Mouse (Mus musculus): ENCODE measurements at regions not wholly inside any gene's neighbourhood (a gene's known extent, or its start where the extent isn't known, plus 50 kb on each side); places are given as distances from the start of the nearest gene placed in this dataset.

DNA sequence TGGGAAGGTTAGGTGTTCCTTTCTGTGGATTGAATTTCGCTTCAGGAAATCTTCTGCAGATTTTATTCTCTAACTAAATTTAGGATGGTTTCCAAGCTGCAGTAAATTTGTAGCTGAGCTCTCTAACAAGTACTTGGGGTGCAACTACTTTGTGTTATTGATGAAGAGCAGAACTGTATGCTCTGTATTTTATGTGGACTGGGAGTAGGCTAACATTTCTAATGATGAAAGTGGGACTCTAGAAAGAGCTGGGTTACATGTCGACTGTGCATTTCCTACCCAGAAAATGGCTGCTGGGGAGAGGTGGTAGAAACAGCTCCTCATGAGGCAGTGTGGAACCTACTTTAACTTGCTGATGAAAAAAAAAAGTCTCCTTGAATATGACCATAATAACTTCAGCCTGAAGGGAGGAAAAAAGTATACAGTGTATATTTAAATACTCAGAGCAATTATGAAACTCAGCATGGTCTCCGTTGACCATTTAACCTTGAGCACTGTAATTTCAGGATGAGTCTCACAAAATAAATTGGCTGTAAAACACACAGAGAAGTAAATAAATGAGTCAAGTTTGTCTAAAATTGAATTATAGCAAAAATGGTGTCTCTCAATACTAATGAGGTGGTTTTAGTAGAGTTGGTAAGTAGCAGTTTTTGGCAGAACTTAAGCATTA, 852.6 kb downstream of the Stpg2 start:
- no peak for DNase-seq (ENCODE audit: low spot score)

- no peak for DNase-seq (ENCODE audit: low spot score)
These were observed 853.6 kb downstream of the Stpg2 start for GRCm38 (mm10) chr3:140059102-140059501.

- DNase-seq (ENCODE audit: low spot score) = no peak
These were observed 854.1 kb downstream of the Stpg2 start for GRCm38 (mm10) chr3:140059522-140060110.

DNA sequence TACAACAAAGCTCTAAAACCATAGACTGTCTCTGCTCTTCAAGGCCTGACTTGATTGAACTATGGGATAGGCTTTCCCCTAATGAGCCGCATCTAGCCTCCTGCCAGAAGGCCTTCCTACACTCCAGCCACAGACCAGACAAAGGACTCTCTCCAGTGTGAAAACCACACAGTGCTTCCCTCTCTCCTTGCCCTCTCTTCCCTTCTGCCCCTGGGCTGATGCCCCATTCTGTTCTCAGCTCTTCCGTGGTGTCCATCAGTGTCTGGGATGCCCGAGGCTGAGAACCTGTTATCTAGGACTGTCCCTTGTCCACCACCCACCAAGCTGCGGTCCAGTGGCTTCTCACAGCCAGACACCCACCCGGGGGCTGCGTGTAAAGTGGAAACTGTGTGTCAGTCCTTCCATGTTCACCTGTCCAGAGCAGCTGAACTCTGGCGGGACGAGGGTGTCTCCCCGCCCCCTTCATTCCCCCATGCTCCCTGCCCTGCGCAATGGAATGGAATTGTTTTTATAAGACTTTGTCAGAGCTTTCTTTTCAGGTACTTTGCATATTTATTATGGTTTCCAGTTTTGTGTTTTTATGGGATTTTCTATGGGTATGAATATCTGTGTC, 856.4 kb downstream of the Stpg2 start:
- DNase-seq (ENCODE audit: low spot score) = no peak

DNA sequence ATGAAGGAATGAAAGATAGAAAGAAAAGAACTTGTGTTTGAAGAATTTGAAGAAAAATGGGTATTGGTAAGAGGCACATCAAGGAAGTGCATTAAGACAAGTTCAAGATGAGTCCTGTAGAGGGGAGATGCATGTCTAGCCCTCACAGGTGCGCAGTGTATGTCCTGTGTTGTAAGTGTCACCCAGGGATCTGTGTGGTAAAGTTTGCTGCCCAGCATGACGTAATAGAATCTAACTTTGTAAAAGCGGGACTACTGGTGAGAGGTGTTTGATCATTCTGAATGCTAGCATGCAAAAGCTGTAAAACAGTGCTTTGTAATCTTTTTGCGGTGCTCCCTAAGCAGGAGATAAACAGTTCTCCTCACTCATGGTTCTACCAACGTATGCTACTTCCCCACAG, 857.4 kb downstream of the Stpg2 start:
- DNase-seq (ENCODE audit: low spot score) = no peak

DNA sequence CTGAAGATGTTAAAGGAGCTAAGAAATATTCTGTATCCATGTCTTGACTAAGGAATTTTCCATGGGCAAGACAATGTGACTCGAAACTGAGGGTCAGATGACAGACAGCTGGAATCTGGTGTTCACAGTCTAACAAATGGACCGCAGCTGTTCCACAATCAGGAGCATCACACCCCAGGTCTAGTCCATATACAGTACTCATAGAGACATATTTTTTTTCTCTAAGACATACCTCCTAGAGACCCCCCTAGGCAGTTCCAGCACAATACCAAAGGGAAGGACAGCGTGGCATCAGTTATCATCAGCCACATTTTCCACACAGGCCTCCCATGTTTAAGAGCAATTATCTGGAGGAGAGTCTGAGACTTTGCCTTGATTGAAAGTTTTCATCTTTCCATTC, 878.8 kb downstream of the Stpg2 start:
- DNase-seq (ENCODE audit: low spot score) = no peak

- DNase-seq (ENCODE audit: low spot score) = no peak
These were observed 879.9 kb downstream of the Stpg2 start for GRCm38 (mm10) chr3:140085385-140085784.

DNA sequence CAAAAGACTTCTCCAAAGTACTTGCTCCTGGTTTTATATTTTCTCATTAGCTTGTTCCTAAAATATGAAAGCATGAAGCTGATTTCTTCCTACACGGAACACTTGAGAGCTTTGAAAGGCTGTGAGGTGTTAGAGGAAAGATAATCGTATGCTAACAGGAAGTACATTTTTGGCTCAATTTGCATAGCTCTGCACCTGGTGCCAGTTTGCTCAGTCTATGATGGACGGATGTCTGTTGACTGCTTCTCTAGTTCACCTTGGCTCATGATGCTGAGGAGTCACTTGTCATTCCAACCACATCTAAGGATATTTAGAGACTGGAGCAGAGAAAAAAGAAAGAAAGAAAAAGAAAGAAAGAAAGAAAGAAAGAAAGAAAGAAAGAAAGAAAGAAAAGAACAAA, 882.5 kb downstream of the Stpg2 start:
- DNase-seq (ENCODE audit: low spot score) = no peak

- no peak for DNase-seq (ENCODE audit: low spot score)
These were observed 886.4 kb downstream of the Stpg2 start for GRCm38 (mm10) chr3:140091900-140092299.

DNA sequence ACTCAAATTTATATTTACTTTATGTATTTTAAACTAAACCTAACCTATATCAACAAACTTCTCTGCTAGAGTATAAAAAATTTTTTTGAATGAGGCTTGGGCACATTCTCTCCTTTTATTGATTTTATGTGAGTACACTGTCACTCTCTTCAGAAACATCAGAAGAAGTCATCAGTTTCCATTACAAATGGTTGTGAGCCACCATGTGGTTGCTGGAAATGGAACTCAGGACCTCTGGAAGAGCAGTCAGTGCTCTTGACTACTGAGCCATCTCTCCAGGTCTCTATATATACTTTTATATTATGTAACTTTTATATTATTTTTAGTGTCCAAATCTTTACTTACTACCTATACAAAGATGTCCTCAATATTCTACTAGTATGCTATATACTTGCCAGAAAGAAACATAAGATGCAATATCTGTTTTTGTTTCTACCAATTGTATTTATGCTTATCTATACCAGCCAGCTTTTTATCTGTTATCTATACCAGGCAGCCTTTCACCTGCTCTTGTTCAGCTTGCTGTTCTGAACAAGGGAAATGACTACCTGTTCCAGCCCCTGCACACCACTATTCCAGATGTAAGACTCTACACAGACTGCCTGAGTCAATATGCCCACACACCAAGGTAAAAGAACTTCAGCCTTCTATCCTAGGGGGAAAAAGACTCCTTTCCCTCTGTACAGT, 891.5 kb downstream of the Stpg2 start:
- no peak for DNase-seq (ENCODE audit: low spot score)

- no peak for DNase-seq (ENCODE audit: low spot score)
These were observed 903.9 kb downstream of the Stpg2 start for GRCm38 (mm10) chr3:140109401-140109800.

- no peak for DNase-seq (ENCODE audit: low spot score)
These were observed 906.1 kb downstream of the Stpg2 start for GRCm38 (mm10) chr3:140111414-140112172.

GRCm38 (mm10) chr3:140115116-140115515, 909.6 kb downstream of the Stpg2 start:
- DNase-seq (ENCODE audit: low spot score) = no peak

DNA sequence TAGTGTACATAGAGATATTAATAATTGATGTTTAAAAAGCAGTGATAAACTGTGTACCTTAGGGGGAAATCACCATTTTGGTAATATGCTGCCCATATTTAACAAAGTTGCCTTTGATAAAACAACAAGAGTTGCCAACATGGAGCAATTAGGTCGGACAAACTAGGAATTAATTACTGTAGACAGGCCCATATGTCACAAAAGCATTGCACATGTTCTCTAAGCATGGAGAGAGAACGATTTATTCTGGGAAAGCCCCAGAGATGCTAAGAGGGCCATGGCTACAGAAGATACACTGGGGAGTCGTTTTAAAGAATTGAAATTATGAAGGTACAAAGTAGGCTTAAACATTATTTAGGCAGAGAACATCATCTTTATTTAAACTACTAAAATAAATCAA, 921.8 kb downstream of the Stpg2 start:
- no peak for DNase-seq (ENCODE audit: low spot score)

DNA sequence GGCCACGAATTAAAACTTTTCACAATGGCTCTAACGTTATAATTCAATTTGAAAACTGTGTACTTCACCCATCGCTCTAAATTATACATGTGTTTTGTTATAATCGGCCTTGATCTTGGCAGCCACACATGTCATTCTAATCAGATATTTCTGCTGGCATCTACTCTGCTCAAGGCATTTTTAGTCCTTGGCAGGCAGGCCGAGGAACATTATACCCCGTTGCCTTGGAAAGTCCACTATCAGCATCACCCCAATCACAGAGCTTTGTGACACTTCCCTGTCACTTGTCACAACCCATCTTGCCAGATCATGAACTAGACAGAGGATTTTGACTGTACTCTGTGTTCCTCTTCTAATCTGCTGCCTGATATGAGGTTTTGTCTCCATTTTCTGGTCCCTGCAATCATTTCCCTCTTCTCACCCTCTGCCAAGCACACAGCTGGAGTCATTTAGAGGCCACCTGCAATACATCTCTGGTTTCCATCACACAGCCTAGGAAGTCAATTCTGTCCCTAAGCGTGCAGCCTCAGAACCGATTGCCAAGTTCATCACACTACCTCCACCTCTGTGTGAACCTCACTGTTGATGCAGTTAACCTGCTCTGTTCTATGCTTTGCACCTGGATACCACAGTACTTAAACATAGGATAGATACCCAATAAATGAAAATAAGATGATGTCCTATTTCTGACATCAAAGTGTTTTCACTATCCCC, 923.7 kb downstream of the Stpg2 start:
- no peak for DNase-seq (ENCODE audit: low spot score)

- no peak for DNase-seq (ENCODE audit: low spot score)
These were observed 938.4 kb downstream of the Stpg2 start for GRCm38 (mm10) chr3:140143900-140144299.

DNA sequence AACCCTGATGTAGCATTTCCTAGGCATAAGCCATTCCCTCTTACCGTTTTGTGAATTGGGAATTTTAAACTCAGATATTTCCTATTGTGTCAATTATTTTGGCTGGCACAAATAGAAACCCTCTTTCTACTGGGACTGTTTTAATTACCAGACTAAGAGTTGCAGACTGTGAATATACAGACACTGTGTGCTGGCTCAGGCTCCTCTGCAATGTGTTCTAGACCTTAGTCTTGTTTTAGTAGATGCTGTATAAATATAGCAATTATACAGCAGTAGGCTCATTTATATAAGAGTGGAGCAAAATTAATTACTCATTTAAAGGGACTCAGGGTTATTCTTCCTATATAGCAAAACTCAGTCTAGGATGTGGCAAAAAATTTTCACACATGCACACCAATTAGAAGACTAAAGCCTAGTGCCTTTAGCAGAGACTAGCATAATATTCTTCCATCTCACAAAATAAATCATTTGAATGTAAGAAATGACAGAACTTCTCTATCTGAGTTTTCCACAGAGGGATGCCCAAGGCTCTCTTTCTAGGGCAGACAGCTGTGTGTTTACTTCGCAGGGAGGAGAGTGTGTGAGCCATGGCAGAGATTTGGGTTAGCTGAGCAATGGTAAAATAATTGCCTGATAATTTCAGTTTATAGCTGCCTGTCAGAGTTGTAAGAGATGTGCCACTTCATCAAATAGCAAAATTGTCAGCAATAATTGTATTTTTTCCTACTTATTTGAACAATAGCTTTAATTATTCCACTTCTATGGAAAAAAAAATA, 941.9 kb downstream of the Stpg2 start:
- DNase-seq (ENCODE audit: low spot score) = no peak

DNA sequence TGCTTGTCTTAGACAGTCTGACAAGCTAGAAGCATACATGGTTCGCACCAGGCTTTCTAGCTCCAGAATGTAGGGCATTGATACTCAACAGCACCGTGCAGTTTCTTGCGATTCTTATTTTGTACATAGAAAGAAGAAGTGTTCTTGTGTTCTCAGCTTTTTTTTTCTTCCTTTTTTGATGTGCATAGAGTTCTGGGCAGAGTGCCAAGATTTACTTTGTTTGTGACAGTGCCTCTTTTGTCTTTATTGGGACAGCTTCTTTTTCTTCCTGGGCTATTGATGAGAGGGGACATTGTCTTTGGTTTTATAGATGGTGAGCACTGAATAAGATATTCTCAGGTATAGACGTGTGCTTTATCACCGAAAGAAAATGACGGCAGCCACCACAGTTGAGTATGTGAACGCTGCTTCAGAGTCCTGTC, 945.0 kb downstream of the Stpg2 start:
- DNase-seq (ENCODE audit: low spot score) = no peak

- DNase-seq (ENCODE audit: low spot score) = no peak
These were observed 974.0 kb downstream of the Stpg2 start for GRCm38 (mm10) chr3:140179471-140179870.

GRCm38 (mm10) chr3:140182690-140183089, 977.2 kb downstream of the Stpg2 start:
- no peak for DNase-seq (ENCODE audit: low spot score)

Data from gastrocnemius, adult 18-20 months (tissue).